Mouse (Mus musculus) kidney, embryonic 15.5 days (tissue): ENCODE data around the gene Gm49333. TPM values are rescaled to one million over a fixed set of nuclear protein-coding genes. Genes with fewer than 3 reads are reported as not detected.

Source experiments
- microRNA counts: library from miRNA; unstranded; fragments of <30 nt; microRNA quantifications from one replicate; lab custom pipeline; 2016
- microRNA-seq: library from miRNA; unstranded; fragments of <30 nt; microRNA quantifications from one replicate; pipeline ENCODE4, GENCODE M21; 2016
- polyA plus RNA-seq: library from polyadenylated mRNA; unstranded; fragments of >200 nt; fragmentation: Nextera tagmentation; extraction: Ambion mirVana; gene quantifications from 2 replicates; pipeline ENCODE4 v1.2.1, GENCODE M21; 2015

Gm49333 gene
- polyA plus RNA-seq, 1 experiment from 2014 or later, result not detected

MicroRNA genes within 50 kb of the gene (microRNA counts, 519-probe panel; counts per million panel counts)
- microRNA mmu-miR-1224 (lab: Ali Mortazavi, UCI), result 2,797 counts per million, percentile 69 among the panel's probes with 10 or more counts

Small RNA genes within 50 kb of the gene (microRNA-seq; reads per million reads assigned to microRNA genes)
- 1.2 reads per million for gene Mir1224

Other genes starting within 250 kb of the Gm49333 start
- 56.1 and 63.1 TPM in 2 replicates for gene Abcc5, start 185.2 kb upstream of the Gm49333 start, polyA plus RNA-seq
- gene Eif2b5, start 112.8 kb upstream of the Gm49333 start, polyA plus RNA-seq, result 108 and 121 TPM in 2 replicates
- gene Dvl3, start 94.6 kb upstream of the Gm49333 start, polyA plus RNA-seq, result 25.0 and 27.9 TPM in 2 replicates
- gene Ap2m1, start 76.1 kb upstream of the Gm49333 start, polyA plus RNA-seq, result 633 and 651 TPM in 2 replicates
- gene Abcf3, start 63.0 kb upstream of the Gm49333 start, polyA plus RNA-seq, result 52.6 and 64.5 TPM in 2 replicates
- gene Vwa5b2, start 22.1 kb upstream of the Gm49333 start, polyA plus RNA-seq, result 1.6 and 1.7 TPM in 2 replicates
- 32.4 TPM in 2 replicates for gene Eef1akmt4, start within 50 bp of the Gm49333 start, polyA plus RNA-seq
- 42.6 and 43.8 TPM in 2 replicates for gene Alg3, start 125 bp downstream of the Gm49333 start, polyA plus RNA-seq
- gene Camk2n2, start 9.7 kb downstream of the Gm49333 start, polyA plus RNA-seq, result 1.4 and 1.5 TPM in 2 replicates
- gene Ece2, start 18.2 kb downstream of the Gm49333 start, polyA plus RNA-seq, result 4.0 TPM in 2 replicates
- 330 and 353 TPM in 2 replicates for gene Psmd2, start 40.0 kb downstream of the Gm49333 start, polyA plus RNA-seq
- gene Eif4g1, start 56.7 kb downstream of the Gm49333 start, polyA plus RNA-seq, result 187 and 208 TPM in 2 replicates
- 6.4 and 6.7 TPM in 2 replicates for gene Fam131a, start 81.6 kb downstream of the Gm49333 start, polyA plus RNA-seq
- 116 and 120 TPM in 2 replicates for gene Polr2h, start 106.1 kb downstream of the Gm49333 start, polyA plus RNA-seq
- gene Clcn2, start 106.1 kb downstream of the Gm49333 start, polyA plus RNA-seq, result 16.3 and 20.1 TPM in 2 replicates
- 4.6 and 7.4 TPM in 2 replicates for gene Chrd, start 121.5 kb downstream of the Gm49333 start, polyA plus RNA-seq
- 1.2 TPM in 2 replicates for gene Thpo, start 122.9 kb downstream of the Gm49333 start, polyA plus RNA-seq